Mouse (Mus musculus) MEL (cell line): Measurements from ENCODE around the gene Cdc14b. TPM values are rescaled to one million over a fixed set of nuclear protein-coding genes. Genes with fewer than 3 reads are reported as not detected.

ENCODE experiments used
- DNase-seq: peaks from one replicate; pipeline ENCODE4 v3.0.0; 2011; ENCODE audit warnings: low read depth, low spot score
- H3K27ac ChIP-seq: 2 replicates; pipeline ENCODE4 v1.5.1; 2012; ENCODE audit warnings: low read depth, mild to moderate bottlenecking, control low read depth, low read length, moderate library complexity; ENCODE audit not compliant: control insufficient read depth
- H3K27me3 ChIP-seq, 2 experiments: fragments of 150-350 bp in 1 of 2; sonication (generic) in 1 of 2; 2 replicates each; pipeline ENCODE4 v1.6.1; 2012; ENCODE audit warnings: low read length in 2 of 2, mild to moderate bottlenecking in 2 of 2, improper control_type of control experiment in 1 of 2, moderate library complexity in 1 of 2; ENCODE audit not compliant: insufficient read depth in 2 of 2, control insufficient read depth in 1 of 2
- H3K36me3 ChIP-seq, 2 experiments: 2 replicates each; pipeline ENCODE4 v1.6.1; 2012 to 2014; ENCODE audit warnings: low read length in 2 of 2, improper control_type of control experiment in 1 of 2, inconsistent platforms in 1 of 2, mild to moderate bottlenecking in 1 of 2; ENCODE audit not compliant: insufficient read depth in 2 of 2, control insufficient read depth in 1 of 2
- H3K4me1 ChIP-seq, 2 experiments: fragments of 150-350 bp in 1 of 2; sonication (generic) in 1 of 2; 2 replicates each; pipeline ENCODE4 v1.6.1; 2012; ENCODE audit warnings: low read length in 2 of 2, improper control_type of control experiment in 1 of 2, mild to moderate bottlenecking in 1 of 2; ENCODE audit not compliant: insufficient read depth in 2 of 2, control insufficient read depth in 1 of 2
- H3K4me3 ChIP-seq, 2 experiments: fragments of 150-350 bp in 1 of 2; sonication (generic) in 1 of 2; 2 replicates each; pipeline ENCODE4 v1.5.1; 2012; ENCODE audit warnings: low read depth in 2 of 2, low read length in 2 of 2, mild to moderate bottlenecking in 2 of 2, moderate library complexity in 2 of 2, control low read depth in 1 of 2, improper control_type of control experiment in 1 of 2; ENCODE audit not compliant: control insufficient read depth in 1 of 2, insufficient read depth in 1 of 2
- H3K79me2 ChIP-seq: 2 replicates; pipeline ENCODE4 v1.6.1; 2012; ENCODE audit warnings: mild to moderate bottlenecking, low read length, moderate library complexity; ENCODE audit not compliant: control insufficient read depth, poor library complexity, insufficient read depth
- H3K9ac ChIP-seq: 2 replicates; pipeline ENCODE4 v1.6.1; 2012; ENCODE audit warnings: low read depth, mild to moderate bottlenecking, control low read depth, low read length, moderate library complexity; ENCODE audit not compliant: control insufficient read depth, poor library complexity, severe bottlenecking
- H3K9me3 ChIP-seq: fragments of 150-350 bp; sonication (generic); replicated peaks from 2 replicates; pipeline ENCODE4 v1.6.1; 2012; ENCODE audit warnings: mild to moderate bottlenecking, low read length, improper control_type of control experiment, moderate library complexity; ENCODE audit not compliant: insufficient read depth
- BHLHE40 ChIP-seq: IDR thresholded peaks from 2 replicates; pipeline ENCODE4 v1.6.1; 2012; ENCODE audit warnings: low read depth, mild to moderate bottlenecking, inconsistent platforms, low read length, improper control_type of control experiment, borderline replicate concordance
- CHD1 ChIP-seq: IDR thresholded peaks from 2 replicates; pipeline ENCODE4 v1.6.1; 2012; ENCODE audit warnings: low read depth, mild to moderate bottlenecking, inconsistent platforms, low read length, improper control_type of control experiment
- CHD2 ChIP-seq: IDR thresholded peaks from 2 replicates; pipeline ENCODE4 v1.6.1; 2011; ENCODE audit warnings: low read length, improper control_type of control experiment
- CTCF ChIP-seq, 3 experiments: IDR thresholded peaks in 2 of 3; conservative IDR thresholded peaks in 1 of 3; 2 replicates each; pipeline ENCODE4 v1.5.1; 2011 to 2012; ENCODE audit warnings: low read length in 3 of 3, low read depth in 2 of 3, mild to moderate bottlenecking in 2 of 3, improper control_type of control experiment in 1 of 3, inconsistent platforms in 1 of 3, mixed read lengths in 1 of 3, moderate library complexity in 1 of 3; ENCODE audit not compliant: control insufficient read depth in 1 of 3, insufficient read depth in 1 of 3, poor library complexity in 1 of 3, severe bottlenecking in 1 of 3
- ELF1 ChIP-seq: IDR thresholded peaks from 2 replicates; pipeline ENCODE4 v1.6.1; 2014; ENCODE audit warnings: low read depth, mild to moderate bottlenecking, inconsistent platforms, low read length, improper control_type of control experiment, moderate library complexity
- GABPA ChIP-seq: IDR thresholded peaks from 2 replicates; pipeline ENCODE4 v1.6.1; 2012; ENCODE audit warnings: low read depth, mild to moderate bottlenecking, inconsistent platforms, low read length, improper control_type of control experiment, moderate library complexity
- HCFC1 ChIP-seq: IDR thresholded peaks from 2 replicates; pipeline ENCODE4 v1.6.1; 2012; ENCODE audit warnings: low read depth, mild to moderate bottlenecking, inconsistent platforms, low read length, improper control_type of control experiment, moderate library complexity
- KAT2A ChIP-seq: conservative IDR thresholded peaks from 2 replicates; pipeline ENCODE4 v1.6.1; 2012; ENCODE audit warnings: low read depth, low read length, improper control_type of control experiment, inconsistent platforms
- MAFK ChIP-seq: IDR thresholded peaks from 2 replicates; pipeline ENCODE4 v1.6.1; 2011; ENCODE audit warnings: low read depth, mild to moderate bottlenecking, low read length, improper control_type of control experiment, borderline replicate concordance
- MAZ ChIP-seq: IDR thresholded peaks from 2 replicates; pipeline ENCODE4 v1.6.1; 2012; ENCODE audit warnings: low read depth, mild to moderate bottlenecking, inconsistent platforms, low read length, improper control_type of control experiment
- MEF2A ChIP-seq: IDR thresholded peaks from 2 replicates; pipeline ENCODE4 v1.6.1; 2014; ENCODE audit warnings: low read depth, mild to moderate bottlenecking, inconsistent platforms, low read length, improper control_type of control experiment; ENCODE audit not compliant: poor library complexity, insufficient replicate concordance, severe bottlenecking; ENCODE audit errors: extremely low read depth
- MYC ChIP-seq: IDR thresholded peaks from 2 replicates; pipeline ENCODE4 v1.6.1; 2011; ENCODE audit warnings: low read depth, mild to moderate bottlenecking, low read length, improper control_type of control experiment, moderate library complexity
- NELFE ChIP-seq: IDR thresholded peaks from 2 replicates; pipeline ENCODE4 v1.6.1; 2011; ENCODE audit warnings: low read depth, low read length, improper control_type of control experiment
- POLR2A ChIP-seq, 2 experiments: IDR thresholded peaks; 2 replicates each; pipeline ENCODE4 v1.6.1; 2011 to 2012; ENCODE audit warnings: low read length in 2 of 2, mild to moderate bottlenecking in 2 of 2, control low read depth in 1 of 2, improper control_type of control experiment in 1 of 2, low read depth in 1 of 2, moderate library complexity in 1 of 2; ENCODE audit not compliant: control insufficient read depth in 1 of 2, insufficient read depth in 1 of 2, poor library complexity in 1 of 2
- POLR2AphosphoS2 ChIP-seq: IDR thresholded peaks from 2 replicates; pipeline ENCODE4 v1.6.1; 2011; ENCODE audit warnings: low read length, improper control_type of control experiment
- POLR2AphosphoS5 ChIP-seq: IDR thresholded peaks from 2 replicates; pipeline ENCODE4 v1.6.1; 2012; ENCODE audit warnings: low read depth, borderline replicate concordance, mild to moderate bottlenecking, inconsistent platforms, low read length, moderate library complexity, mixed read lengths
- RAD21 ChIP-seq: IDR thresholded peaks from 2 replicates; pipeline ENCODE4 v1.6.1; 2011; ENCODE audit warnings: mild to moderate bottlenecking, low read depth, low read length, improper control_type of control experiment
- SMC3 ChIP-seq: IDR thresholded peaks from 2 replicates; pipeline ENCODE4 v1.6.1; 2011; ENCODE audit warnings: low read depth, low read length, improper control_type of control experiment
- TAL1 ChIP-seq: IDR thresholded peaks from 2 replicates; pipeline ENCODE4 v1.6.1; 2012; ENCODE audit warnings: mild to moderate bottlenecking, inconsistent platforms, low read length, moderate library complexity, mixed read lengths
- TBP ChIP-seq: IDR thresholded peaks from 2 replicates; pipeline ENCODE4 v1.8.0; 2011; ENCODE audit warnings: low read depth, low read length, improper control_type of control experiment
- ZC3H11A ChIP-seq: IDR thresholded peaks from 2 replicates; pipeline ENCODE4 v1.6.1; 2012; ENCODE audit warnings: low read depth, mild to moderate bottlenecking, inconsistent platforms, low read length, improper control_type of control experiment
- ZMIZ1 ChIP-seq: IDR thresholded peaks from 2 replicates; pipeline ENCODE4 v1.6.1; 2012; ENCODE audit warnings: low read depth, mild to moderate bottlenecking, inconsistent platforms, low read length, improper control_type of control experiment, moderate library complexity
- ZNF384 ChIP-seq: IDR thresholded peaks from 2 replicates; pipeline ENCODE4 v1.6.1; 2012; ENCODE audit warnings: low read depth, mild to moderate bottlenecking, inconsistent platforms, low read length, improper control_type of control experiment
- polyA plus RNA-seq, 2 experiments: library from polyadenylated mRNA; stranded (reverse) in 1 of 2; unstranded in 1 of 2; fragments of >175 nt in 1 of 2; fragments of >200 nt in 1 of 2; gene quantifications; 2 replicates each; pipeline versions ENCODE4 v1.2.1 to v1.2.4; 2012; ENCODE audit warnings: low replicate concordance in 2 of 2, low read depth in 1 of 2; ENCODE audit not compliant: insufficient read length in 2 of 2, insufficient read depth in 1 of 2, missing spikeins in 1 of 2
- total RNA-seq: library from RNA; depleted of rRNA; stranded (reverse); fragments of 300-350 nt; gene quantifications from 2 replicates; pipeline ENCODE4 v1.2.3, GENCODE M21; 2012

The Cdc14b gene
- total and polyA plus RNA-seq, 3 experiments, result 18.7 to 28.3 TPM; not detected in 1

DNA sequence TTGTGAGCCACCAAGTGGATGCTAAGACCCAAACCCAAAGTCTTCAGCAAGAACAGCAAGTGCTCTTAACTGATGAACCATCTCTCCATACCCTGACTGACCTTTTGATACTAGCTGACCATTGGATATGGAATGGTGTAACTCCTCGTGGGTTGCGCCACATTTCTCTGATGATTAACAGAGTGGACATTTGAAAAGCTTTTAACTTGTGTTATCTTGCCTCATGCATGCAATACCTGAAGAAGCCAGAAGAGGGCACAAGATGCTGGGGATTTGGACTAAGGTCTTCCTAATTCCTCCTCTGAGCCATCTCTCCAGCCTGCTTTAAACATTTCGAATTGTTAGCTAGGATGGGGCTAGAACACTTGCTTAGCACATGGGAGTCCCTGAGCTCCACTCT lies 94.2 kb downstream of the Cdc14b start (continued):
- TF ChIP-seq CHD2, result no peak
- TF ChIP-seq, all 39 proteins: peak for 5

DNA sequence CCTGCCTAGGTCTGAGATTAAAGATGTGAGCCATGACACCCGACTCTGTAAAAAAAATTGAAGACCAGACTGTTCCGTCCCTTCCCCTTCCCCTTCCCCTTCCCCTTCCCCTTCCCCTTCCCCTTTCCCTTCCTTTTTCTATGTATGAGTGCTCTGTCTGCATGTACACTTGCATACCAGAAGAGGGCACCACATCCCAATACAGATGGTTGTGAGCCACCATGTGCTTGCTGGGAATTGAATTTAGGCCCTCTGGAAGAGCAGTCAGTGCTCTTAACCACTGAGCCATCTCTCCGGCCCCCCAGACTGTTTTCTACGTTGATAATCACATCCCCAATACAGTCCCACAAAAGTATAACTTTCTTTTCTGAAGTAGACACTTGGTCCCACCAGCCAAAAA lies 94.8 kb downstream of the Cdc14b start:
- Histone ChIP-seq H3K4me1 (no peaks in the 10 kb centered on the region), H3K27me3 (no peaks in the 10 kb centered on the region)

DNA sequence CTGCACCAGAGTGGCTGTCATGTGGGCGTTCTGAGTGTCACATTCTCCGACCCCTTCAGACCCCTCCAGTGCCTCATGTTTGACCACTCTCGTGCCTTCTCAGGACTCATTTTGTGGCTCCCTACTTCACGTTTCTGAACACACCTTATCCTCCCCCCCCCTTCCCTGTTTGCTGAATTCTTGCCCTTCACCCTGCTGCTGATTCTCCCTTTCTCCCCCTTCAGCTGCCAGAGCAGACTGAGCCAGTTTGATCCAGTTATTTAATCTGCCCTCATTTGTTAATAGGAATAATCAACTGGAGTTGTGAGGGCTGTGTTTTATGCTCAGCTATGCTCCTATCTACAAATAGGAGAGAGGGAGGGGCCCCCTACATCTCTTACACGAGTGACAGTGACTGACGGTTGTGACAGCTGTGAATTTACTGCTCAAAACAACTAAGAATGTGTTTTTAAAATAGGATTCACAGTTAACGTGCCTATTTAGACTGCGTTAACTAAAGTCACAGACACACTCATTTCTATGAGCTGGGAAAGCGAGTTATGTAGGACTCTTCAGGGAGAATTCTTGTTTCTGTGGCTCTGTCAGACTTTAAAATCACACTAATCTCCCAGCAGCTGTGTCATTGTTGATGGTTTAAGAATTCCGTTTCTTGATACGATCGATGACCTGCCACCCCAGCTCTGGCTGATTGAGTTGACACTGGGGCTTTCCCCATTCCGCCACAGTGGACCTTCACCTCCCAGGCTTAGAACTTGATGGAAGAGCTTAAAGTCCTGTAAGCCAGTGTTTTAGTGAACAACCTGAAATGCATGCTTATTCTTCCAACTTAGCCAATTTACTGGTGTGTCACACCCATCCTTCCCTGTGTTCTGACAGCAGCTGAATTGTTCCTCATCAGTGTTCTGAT lies 96.1 kb downstream of the Cdc14b start:
- no peak overlapping the region for H3K4me3 ChIP-seq
- H3K27ac ChIP-seq, result no peak overlapping the region
- no peaks in the 10 kb centered on the region; a peak in 1 of 4 replicates for H3K36me3 ChIP-seq
- no peak for DNase-seq
- H3K4me1 ChIP-seq, result no peaks in the 10 kb centered on the region
- no peaks in the 10 kb centered on the region for H3K9me3 ChIP-seq
- H3K27me3 ChIP-seq, result no peaks in the 10 kb centered on the region
- H3K9ac ChIP-seq, result no peak overlapping the region
- H3K79me2 ChIP-seq, result no peaks in the 10 kb centered on the region
- TF ChIP-seq ZMIZ1 (no peak), TAL1 (no peak), GABPA (no peak), TBP (no peak), ZC3H11A (no peak), ZNF384 (no peak), MEF2A (no peak), CHD1 (no peak), MAZ (no peak), KAT2A (no peak), POLR2AphosphoS2 (no peak), NELFE (no peak), BHLHE40 (no peak), HCFC1 (no peak)

More for the DNA sequence above, 94.8 kb downstream of the Cdc14b start:
- peak; percentile 78 for DNase-seq
- Histone ChIP-seq H3K27ac (no peak overlapping the region), H3K36me3 (no peaks in the 10 kb centered on the region; a peak in 1 of 4 replicates), H3K4me3 (no peak overlapping the region), H3K9ac (no peak overlapping the region), H3K9me3 (no peaks in the 10 kb centered on the region), H3K79me2 (no peaks in the 10 kb centered on the region)
- TF ChIP-seq SMC3, result peak; percentile 61
- peak; percentile 48 to 65 (median 62) for TF ChIP-seq CTCF (IDR thresholded peaks at IDR 0.05 in 2 of 3, conservative IDR thresholded peaks at IDR 0.05 in 1 of 3; ENCODE audit: control insufficient read depth in 1 of 3, insufficient read depth in 1 of 3, low read depth in 2 of 3, low read length in 3 of 3, poor library complexity in 1 of 3, severe bottlenecking in 1 of 3)
- TF ChIP-seq MAZ, result no peak
- no peak for TF ChIP-seq ELF1
- TF ChIP-seq ZC3H11A, result peak; percentile 40
- peak; percentile 56 for TF ChIP-seq RAD21
- TF ChIP-seq MYC, result peak; percentile 87
- TF ChIP-seq MAFK, result no peak
- no peak for TF ChIP-seq POLR2A (IDR thresholded peaks at IDR 0.05; ENCODE audit: control insufficient read depth in 1 of 2, insufficient read depth in 1 of 2, low read depth in 1 of 2, low read length in 2 of 2, poor library complexity in 1 of 2)
- TF ChIP-seq TBP, result no peak
- no peak for TF ChIP-seq POLR2AphosphoS5
